Mouse (Mus musculus): Measurements from ENCODE around the gene AC124502.3. TPM values are rescaled to one million over a fixed set of nuclear protein-coding genes. Genes with fewer than 3 reads are reported as not detected.

Gene AC124502.3
- polyA plus RNA-seq, 1 experiment from 2014 or later = 2.1 TPM

DNA sequence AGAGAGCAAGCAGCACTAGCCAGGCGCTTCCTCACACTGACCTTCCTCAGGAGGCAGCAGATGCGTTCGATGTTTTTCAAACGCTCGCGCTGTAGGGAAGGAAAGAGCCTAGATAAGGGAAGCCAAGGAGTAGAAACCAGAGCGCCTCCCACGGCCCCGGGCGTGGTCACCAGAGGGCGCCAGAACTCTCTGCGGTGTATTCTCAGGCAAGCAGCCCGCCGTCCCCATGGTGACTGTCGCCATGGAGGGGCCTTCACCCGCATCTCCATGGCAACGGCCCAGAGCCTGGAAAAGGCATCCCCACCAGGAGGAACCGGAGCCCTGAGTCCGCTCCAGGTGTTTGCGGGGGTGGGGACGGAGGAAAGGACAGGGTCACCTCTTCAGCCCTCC, 55.5 kb downstream of the AC124502.3 start:
- H3K4me1 ChIP-seq = peaks cover 58% of the 10 kb centered on the region
- peak overlapping the region; percentile 4; the same call in 1 of the 2 replicates for H3K4me2 ChIP-seq
- no peak overlapping the region for H3K4me3 ChIP-seq (replicated peaks)
- H3K9ac ChIP-seq = no peak overlapping the region
- H3K9me3 ChIP-seq (replicated peaks) = no peaks in the 10 kb centered on the region
- H3K27ac ChIP-seq = no peak overlapping the region
- peak; percentile 44 for ATAC-seq (replicated peaks; ENCODE audit: low FRiP score)
- 0 out of 2 replicates have a peak, but pooled peaks cover 2% of the 10 kb centered on the region for H3K27me3 ChIP-seq
- under 1% methylated on average over 21 of the region's 21 CpGs for WGBS
- peaks cover 37% of the 10 kb centered on the region for H3K36me3 ChIP-seq

- Histone ChIP-seq H3K9ac (no peak overlapping the region), H3K4me1 (peaks cover 59% of the 10 kb centered on the region), H3K36me3 (peaks cover 40% of the 10 kb centered on the region), H3K27me3 (0 out of 2 replicates have a peak, but pooled peaks cover 2% of the 10 kb centered on the region), H3K9me3 (replicated peaks) (no peaks in the 10 kb centered on the region), H3K4me2 (peak overlapping the region; percentile 4; the same call in 1 of the 2 replicates), H3K4me3 (replicated peaks) (no peak overlapping the region; the same call in 1 of the 2 replicates), H3K27ac (no peak overlapping the region)
- ATAC-seq (replicated peaks; ENCODE audit: low FRiP score) = no peak
- WGBS = 39% methylated on average over 11 of the region's 11 CpGs
These were observed 56.2 kb downstream of the AC124502.3 start for GRCm38 (mm10) chr19:5094746-5095417.

- Histone ChIP-seq H3K9me3 (replicated peaks) (no peaks in the 10 kb centered on the region), H3K9ac (no peak overlapping the region), H3K4me1 (peaks cover 59% of the 10 kb centered on the region), H3K4me2 (peak overlapping the region; percentile 100; the same call in 1 of the 2 replicates), H3K27me3 (0 out of 2 replicates have a peak, but pooled peaks cover 2% of the 10 kb centered on the region), H3K36me3 (peaks cover 41% of the 10 kb centered on the region), H3K27ac (no peak overlapping the region), H3K4me3 (replicated peaks) (no peak overlapping the region)
- no peak for ATAC-seq (replicated peaks; ENCODE audit: low FRiP score)
- 18% methylated on average over 9 of the region's 9 CpGs for WGBS
These were observed 57.3 kb downstream of the AC124502.3 start for GRCm38 (mm10) chr19:5095887-5096474.

GRCm38 (mm10) chr19:5097521-5098362, 59.1 kb downstream of the AC124502.3 start:
- Histone ChIP-seq H3K4me2 (peak overlapping the region; percentile 100), H3K27me3 (0 out of 2 replicates have a peak, but pooled peaks cover 2% of the 10 kb centered on the region), H3K4me1 (peaks cover 59% of the 10 kb centered on the region), H3K9me3 (replicated peaks) (no peaks in the 10 kb centered on the region), H3K9ac (peak overlapping the region; percentile 79), H3K4me3 (replicated peaks) (peak overlapping the region; percentile 63), H3K27ac (peak overlapping the region; percentile 45), H3K36me3 (peaks cover 41% of the 10 kb centered on the region)
- ATAC-seq (replicated peaks; ENCODE audit: low FRiP score) = peak; percentile 3
- WGBS = 4% methylated on average over 31 of the region's 31 CpGs

GRCm38 (mm10) chr19:5098363-5099143, 59.9 kb downstream of the AC124502.3 start, which contains the start of gene Cnih2:
TSS of gene Cnih2 (minus strand) at chr19:5098521.
- Histone ChIP-seq H3K4me2 (peak within 1 kb of the TSS; percentile 100), H3K9ac (peak within 1 kb of the TSS; percentile 79), H3K27me3 (0 out of 2 replicates have a peak, but pooled peaks cover 2% of the 10 kb centered on the region), H3K27ac (peak within 1 kb of the TSS; percentile 45), H3K9me3 (replicated peaks) (no peaks in the 10 kb centered on the region), H3K4me3 (replicated peaks) (peak within 1 kb of the TSS; percentile 63), H3K36me3 (peaks cover 43% of the 10 kb centered on the region), H3K4me1 (peaks cover 59% of the 10 kb centered on the region)
- ATAC-seq (replicated peaks; ENCODE audit: low FRiP score) = peak; percentile 55
- WGBS = 5% methylated on average over 31 of the region's 48 CpGs

Other genes starting within 250 kb of the AC124502.3 start
- 66.1 and 67.6 TPM in 2 replicates for gene Rbm4, start 245.0 kb upstream of the AC124502.3 start, polyA plus RNA-seq (2015; fragmentation: Nextera tagmentation; extraction: Ambion mirVana)
- gene Gm21992, start 227.3 kb upstream of the AC124502.3 start, polyA plus RNA-seq (2015; fragmentation: Nextera tagmentation; extraction: Ambion mirVana) = 38.2 and 40.3 TPM in 2 replicates
- 97.3 and 103 TPM in 2 replicates for gene Rbm14, start 227.3 kb upstream of the AC124502.3 start, polyA plus RNA-seq (2015; fragmentation: Nextera tagmentation; extraction: Ambion mirVana)
- 59.3 and 64.5 TPM in 2 replicates for gene Ccs, start 199.6 kb upstream of the AC124502.3 start, polyA plus RNA-seq (2015; fragmentation: Nextera tagmentation; extraction: Ambion mirVana)
- not detected in 2 replicates for gene Ccdc87, start 199.5 kb upstream of the AC124502.3 start, polyA plus RNA-seq (2015; fragmentation: Nextera tagmentation; extraction: Ambion mirVana)
- 48.2 and 58.1 TPM in 2 replicates for gene Ctsf, start 183.8 kb upstream of the AC124502.3 start, polyA plus RNA-seq (2015; fragmentation: Nextera tagmentation; extraction: Ambion mirVana)
- 10.6 and 12.0 TPM in 2 replicates for gene Actn3, start 161.0 kb upstream of the AC124502.3 start, polyA plus RNA-seq (2015; fragmentation: Nextera tagmentation; extraction: Ambion mirVana)
- gene Zdhhc24, start 160.2 kb upstream of the AC124502.3 start, polyA plus RNA-seq (2015; fragmentation: Nextera tagmentation; extraction: Ambion mirVana) = 10.8 and 12.0 TPM in 2 replicates
- 5.2 and 6.7 TPM in 2 replicates for gene Bbs1, start 132.3 kb upstream of the AC124502.3 start, polyA plus RNA-seq (2015; fragmentation: Nextera tagmentation; extraction: Ambion mirVana)
- gene Dpp3, start 110.6 kb upstream of the AC124502.3 start, polyA plus RNA-seq (2015; fragmentation: Nextera tagmentation; extraction: Ambion mirVana) = 96.4 and 108 TPM in 2 replicates
- 2.9 and 3.0 TPM in 2 replicates for gene Peli3, start 95.8 kb upstream of the AC124502.3 start, polyA plus RNA-seq (2015; fragmentation: Nextera tagmentation; extraction: Ambion mirVana)
- gene Mrpl11, start 76.7 kb upstream of the AC124502.3 start, polyA plus RNA-seq (2015; fragmentation: Nextera tagmentation; extraction: Ambion mirVana) = 108 and 125 TPM in 2 replicates
- gene Npas4, start 48.6 kb upstream of the AC124502.3 start, polyA plus RNA-seq (2015; fragmentation: Nextera tagmentation; extraction: Ambion mirVana) = 0.18 TPM in 1 of 2 replicates, not detected in the other
- gene Slc29a2, start 15.0 kb upstream of the AC124502.3 start, polyA plus RNA-seq (2015; fragmentation: Nextera tagmentation; extraction: Ambion mirVana) = 6.0 and 7.0 TPM in 2 replicates
- 51.0 and 51.7 TPM in 2 replicates for gene B4gat1, start 65 bp upstream of the AC124502.3 start, polyA plus RNA-seq (2015; fragmentation: Nextera tagmentation; extraction: Ambion mirVana)
- 44.0 and 51.6 TPM in 2 replicates for gene Brms1, start 2.5 kb downstream of the AC124502.3 start, polyA plus RNA-seq (2015; fragmentation: Nextera tagmentation; extraction: Ambion mirVana)
- 3.0 and 4.2 TPM in 2 replicates for gene Rin1, start 11.6 kb downstream of the AC124502.3 start, polyA plus RNA-seq (2015; fragmentation: Nextera tagmentation; extraction: Ambion mirVana)
- gene Cd248, start 29.2 kb downstream of the AC124502.3 start, polyA plus RNA-seq (2015; fragmentation: Nextera tagmentation; extraction: Ambion mirVana) = 50.3 and 74.1 TPM in 2 replicates
- 1.3 and 1.8 TPM in 2 replicates for gene Tmem151a, start 46.6 kb downstream of the AC124502.3 start, polyA plus RNA-seq (2015; fragmentation: Nextera tagmentation; extraction: Ambion mirVana)
- 99.8 and 101 TPM in 2 replicates for gene Yif1a, start 49.6 kb downstream of the AC124502.3 start, polyA plus RNA-seq (2015; fragmentation: Nextera tagmentation; extraction: Ambion mirVana)
- gene Cnih2, start 59.6 kb downstream of the AC124502.3 start, polyA plus RNA-seq (2015; fragmentation: Nextera tagmentation; extraction: Ambion mirVana) = 13.3 and 15.1 TPM in 2 replicates
- gene Rab1b, start 68.2 kb downstream of the AC124502.3 start, polyA plus RNA-seq (2015; fragmentation: Nextera tagmentation; extraction: Ambion mirVana) = 268 and 290 TPM in 2 replicates
- gene Klc2, start 79.7 kb downstream of the AC124502.3 start, polyA plus RNA-seq (2015; fragmentation: Nextera tagmentation; extraction: Ambion mirVana) = 27.5 and 27.8 TPM in 2 replicates
- gene Pacs1, start 234.2 kb downstream of the AC124502.3 start, polyA plus RNA-seq (2015; fragmentation: Nextera tagmentation; extraction: Ambion mirVana) = 23.2 and 25.0 TPM in 2 replicates

Data from kidney, embryonic 15.5 days (tissue).